Mouse (Mus musculus): ENCODE results near the gene Gjb6. TPM values are rescaled to one million over a fixed set of nuclear protein-coding genes. Genes with fewer than 3 reads are reported as not detected.

Gene Gjb6
- 24.7 and 27.4 TPM in 2 replicates for polyA plus RNA-seq (2016; fragmentation: Nextera tagmentation; extraction: Ambion mirVana)

DNA sequence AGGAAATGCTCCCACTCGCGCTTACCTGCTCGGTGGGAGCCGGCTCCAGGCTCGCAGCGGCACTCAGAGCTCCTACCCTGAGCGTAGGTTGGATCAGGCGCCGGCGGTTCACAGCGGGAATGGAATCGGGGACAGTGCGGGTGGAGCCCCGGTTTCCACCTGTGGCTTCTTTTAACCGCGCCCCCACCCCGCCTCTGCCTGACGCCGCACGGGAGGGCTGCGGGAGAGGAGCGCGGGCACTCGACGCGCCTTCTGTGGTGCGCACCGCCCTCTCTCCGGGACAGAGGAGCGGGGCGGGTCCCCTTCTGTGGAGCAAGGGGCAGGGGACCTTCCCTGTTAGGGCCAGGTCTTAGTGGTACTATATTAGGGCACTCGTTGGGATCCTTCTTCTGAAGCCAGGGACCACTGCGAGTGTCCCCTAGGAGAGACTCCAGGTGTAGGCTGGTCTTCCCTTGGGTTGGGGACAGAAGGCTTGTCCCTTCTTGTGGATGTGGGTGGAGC, at the start of gene Gjb6:
Gjb6 (minus strand) TSS at position 451 of the 501 bp plus-strand sequence.
- Histone ChIP-seq H3K36me3 (no peaks in the 10 kb centered on the region), H3K9ac (replicated peaks) (peak within 1 kb of the TSS; percentile 40), H3K27ac (no peak within 1 kb of the TSS), H3K27me3 (peaks cover 61% of the 10 kb centered on the region), H3K4me2 (peak within 1 kb of the TSS; percentile 79), H3K9me3 (no peaks in the 10 kb centered on the region), H3K4me1 (replicated peaks) (peaks cover 23% of the 10 kb centered on the region), H3K4me3 (replicated peaks) (peak within 1 kb of the TSS; percentile 42)
- no peak for ATAC-seq (ENCODE audit: insufficient number of reproducible peaks, insufficient read depth, low FRiP score, low TSS enrichment, low read depth)
- WGBS = 2% methylated on average over 33 of the region's 33 CpGs

DNA sequence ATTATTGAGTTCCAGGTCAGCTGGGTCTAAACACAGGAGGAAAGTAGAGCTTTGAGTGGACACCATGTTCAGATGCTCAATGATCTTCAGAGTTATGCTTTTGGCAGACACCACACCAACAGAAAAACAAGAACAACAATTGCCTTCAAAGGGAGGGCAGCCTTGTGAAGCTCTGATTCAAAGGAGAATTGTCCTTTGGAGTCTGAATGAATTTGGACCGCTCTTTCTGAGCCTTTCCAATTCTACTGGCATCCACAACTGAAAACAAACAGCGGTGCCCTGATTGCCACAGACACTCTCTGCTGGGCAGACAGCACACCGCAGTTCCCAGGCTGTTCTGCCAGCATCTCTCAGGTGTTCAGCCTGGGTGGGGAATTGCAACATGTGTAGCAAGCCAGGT, 32.1 kb upstream of the Gjb6 start:
- Histone ChIP-seq H3K4me1 (replicated peaks) (peaks cover 17% of the 10 kb centered on the region), H3K9ac (replicated peaks) (no peak overlapping the region), H3K36me3 (no peaks in the 10 kb centered on the region), H3K27me3 (no peaks in the 10 kb centered on the region), H3K4me2 (no peak overlapping the region), H3K9me3 (no peaks in the 10 kb centered on the region), H3K4me3 (replicated peaks) (no peak overlapping the region), H3K27ac (no peak overlapping the region)
- 92% methylated on average over 3 of the region's 3 CpGs for WGBS
- no peak for ATAC-seq (ENCODE audit: insufficient number of reproducible peaks, insufficient read depth, low FRiP score, low TSS enrichment, low read depth)

DNA sequence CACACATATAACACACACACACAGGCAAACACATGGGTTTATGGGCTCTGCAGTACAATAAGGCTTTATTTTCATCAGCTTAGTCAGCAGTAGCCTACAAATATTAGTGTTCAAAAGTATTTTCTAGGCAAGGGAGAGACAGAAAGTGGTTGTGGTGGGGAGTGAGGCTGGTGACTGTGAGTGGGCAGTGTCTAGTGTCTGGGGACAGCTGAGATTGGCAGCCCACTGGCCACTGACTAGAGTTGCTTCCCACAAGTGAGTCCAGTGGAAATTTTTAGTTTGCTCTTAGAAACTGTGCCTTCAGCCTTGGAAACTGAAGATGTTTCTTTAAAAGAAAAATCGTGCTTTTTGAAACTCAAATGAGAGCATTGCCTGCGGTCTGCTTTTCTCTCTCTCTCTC, 28.4 kb upstream of the Gjb6 start:
- WGBS = 80% methylated on average over 2 of the region's 2 CpGs
- Histone ChIP-seq H3K27ac (peak overlapping the region; percentile 64), H3K4me3 (replicated peaks) (no peak overlapping the region), H3K36me3 (no peaks in the 10 kb centered on the region), H3K9ac (replicated peaks) (no peak overlapping the region), H3K4me1 (replicated peaks) (peaks cover 17% of the 10 kb centered on the region), H3K27me3 (no peaks in the 10 kb centered on the region), H3K9me3 (peaks cover 7% of the 10 kb centered on the region; the same call in 1 of the 2 replicates), H3K4me2 (no peak overlapping the region)
- no peak for ATAC-seq (ENCODE audit: insufficient number of reproducible peaks, insufficient read depth, low FRiP score, low TSS enrichment, low read depth)

DNA sequence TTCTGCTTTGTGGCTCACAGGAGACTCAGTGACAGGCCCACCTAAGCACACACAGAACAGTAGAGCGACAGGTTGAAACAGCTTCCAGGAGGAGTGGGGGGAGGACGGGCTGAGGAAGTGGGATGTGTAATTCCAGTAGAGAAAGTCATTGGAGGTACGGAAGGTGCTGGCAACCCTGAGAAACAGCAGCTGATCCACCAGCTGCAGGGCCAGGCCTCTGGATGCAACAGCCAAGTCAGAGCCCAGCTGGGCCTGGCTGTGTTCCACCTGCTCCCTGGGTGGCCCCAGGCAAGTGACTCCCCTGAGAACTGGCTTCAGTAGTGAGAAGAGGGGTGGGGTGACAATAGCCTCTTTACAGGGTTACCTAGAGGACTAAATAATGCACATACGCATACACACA, 27.8 kb upstream of the Gjb6 start:
- Histone ChIP-seq H3K4me2 (no peak overlapping the region), H3K4me3 (replicated peaks) (no peak overlapping the region), H3K27me3 (no peaks in the 10 kb centered on the region), H3K9me3 (peaks cover 7% of the 10 kb centered on the region; the same call in 1 of the 2 replicates), H3K4me1 (replicated peaks) (peaks cover 17% of the 10 kb centered on the region), H3K9ac (replicated peaks) (no peak overlapping the region), H3K27ac (no peak overlapping the region), H3K36me3 (no peaks in the 10 kb centered on the region)
- WGBS = 59% methylated on average over 4 of the region's 4 CpGs
- ATAC-seq (ENCODE audit: insufficient number of reproducible peaks, insufficient read depth, low FRiP score, low TSS enrichment, low read depth) = peak; percentile 68; the same call in 1 of the 2 replicates

DNA sequence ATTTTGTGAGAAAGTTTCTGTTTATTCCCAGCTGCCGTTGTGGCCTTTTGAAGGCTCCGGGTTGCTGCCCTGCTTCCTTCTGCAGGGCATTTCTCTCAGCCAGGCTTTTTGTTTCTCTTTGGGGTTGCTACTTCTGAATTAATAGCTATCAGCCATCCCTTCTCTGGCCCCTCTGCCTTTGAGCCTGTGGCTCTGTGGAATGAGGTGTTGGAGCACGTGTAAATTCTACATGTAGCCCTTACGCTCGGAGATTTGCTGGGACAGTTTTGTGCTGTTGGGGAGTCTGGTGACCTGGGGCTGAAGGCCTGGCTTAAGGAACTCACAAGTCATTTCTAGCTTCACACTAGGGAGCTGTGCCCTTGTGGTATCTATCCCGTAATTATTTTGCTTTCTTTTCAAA, 21.5 kb upstream of the Gjb6 start:
- WGBS = 32% methylated on average over 6 of the region's 6 CpGs

DNA sequence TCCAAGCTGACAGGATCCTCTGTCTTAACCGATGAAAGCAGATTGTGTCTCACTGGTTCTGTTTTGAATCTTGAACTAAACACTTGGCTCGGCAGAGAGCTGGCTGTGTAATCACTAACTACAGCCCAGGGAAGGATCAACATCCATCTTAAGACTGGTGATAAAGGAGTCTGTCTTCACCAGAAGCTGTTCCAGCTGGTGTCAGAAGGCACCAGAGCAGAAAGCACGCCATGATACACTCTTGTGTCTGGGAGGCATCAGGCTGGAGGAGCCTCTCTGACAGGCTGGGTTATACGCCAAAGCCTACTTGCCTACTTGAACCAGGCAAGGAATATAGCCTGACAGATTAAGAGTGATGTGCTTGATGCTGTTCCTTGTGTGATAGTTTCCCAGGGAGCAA, 12.3 kb upstream of the Gjb6 start:
- no peak overlapping the region for H3K9ac ChIP-seq (replicated peaks)

More for the DNA sequence above, 21.5 kb upstream of the Gjb6 start:
- Histone ChIP-seq H3K4me1 (replicated peaks) (peaks cover 16% of the 10 kb centered on the region), H3K4me2 (peak overlapping the region; percentile 20), H3K4me3 (replicated peaks) (no peak overlapping the region), H3K9ac (replicated peaks) (no peak overlapping the region), H3K27me3 (0 out of 2 replicates have a peak, but pooled peaks cover 10% of the 10 kb centered on the region), H3K27ac (peak overlapping the region; percentile 66), H3K36me3 (no peaks in the 10 kb centered on the region), H3K9me3 (peaks cover 7% of the 10 kb centered on the region; the same call in 1 of the 2 replicates)
- ATAC-seq (ENCODE audit: insufficient number of reproducible peaks, insufficient read depth, low FRiP score, low TSS enrichment, low read depth) = no peak

DNA sequence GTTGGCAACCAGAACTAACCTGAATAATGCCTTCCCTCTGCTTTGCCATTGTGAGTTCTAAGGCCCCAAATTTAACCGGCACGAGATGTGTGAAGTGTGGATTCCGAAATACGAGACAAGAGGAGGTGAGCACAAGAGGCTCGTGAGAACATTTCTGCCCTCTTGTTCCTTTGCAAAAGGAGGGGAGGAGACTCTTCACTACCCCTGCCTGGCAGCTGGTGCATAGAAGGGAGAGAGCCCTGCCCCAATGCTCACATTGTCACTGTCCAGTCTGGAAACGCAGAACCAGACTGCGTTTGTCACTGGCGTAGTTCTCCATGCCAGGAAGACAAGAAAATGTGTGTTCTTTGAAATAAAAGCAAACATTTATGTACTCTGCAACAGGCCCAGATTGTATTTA, 1.9 kb upstream of the Gjb6 start:
- Histone ChIP-seq H3K27me3 (peaks cover 61% of the 10 kb centered on the region), H3K4me1 (replicated peaks) (peaks cover 14% of the 10 kb centered on the region), H3K9ac (replicated peaks) (no peak overlapping the region), H3K4me2 (no peak overlapping the region), H3K27ac (no peak overlapping the region), H3K36me3 (no peaks in the 10 kb centered on the region), H3K4me3 (replicated peaks) (no peak overlapping the region), H3K9me3 (no peaks in the 10 kb centered on the region)
- 65% methylated on average over 8 of the region's 8 CpGs for WGBS
- ATAC-seq (ENCODE audit: insufficient number of reproducible peaks, insufficient read depth, low FRiP score, low TSS enrichment, low read depth) = no peak

More for the DNA sequence above, 12.3 kb upstream of the Gjb6 start:
- 35% methylated on average over 4 of the region's 4 CpGs for WGBS
- no peaks in the 10 kb centered on the region for H3K36me3 ChIP-seq
- H3K27me3 ChIP-seq = peaks cover 17% of the 10 kb centered on the region; the same call in 1 of the 2 replicates
- H3K4me1 ChIP-seq (replicated peaks) = no peaks in the 10 kb centered on the region
- ATAC-seq (ENCODE audit: insufficient number of reproducible peaks, insufficient read depth, low FRiP score, low TSS enrichment, low read depth) = no peak
- no peaks in the 10 kb centered on the region for H3K9me3 ChIP-seq
- no peak overlapping the region for H3K4me2 ChIP-seq
- no peak overlapping the region for H3K4me3 ChIP-seq (replicated peaks)
- no peak overlapping the region for H3K27ac ChIP-seq

DNA sequence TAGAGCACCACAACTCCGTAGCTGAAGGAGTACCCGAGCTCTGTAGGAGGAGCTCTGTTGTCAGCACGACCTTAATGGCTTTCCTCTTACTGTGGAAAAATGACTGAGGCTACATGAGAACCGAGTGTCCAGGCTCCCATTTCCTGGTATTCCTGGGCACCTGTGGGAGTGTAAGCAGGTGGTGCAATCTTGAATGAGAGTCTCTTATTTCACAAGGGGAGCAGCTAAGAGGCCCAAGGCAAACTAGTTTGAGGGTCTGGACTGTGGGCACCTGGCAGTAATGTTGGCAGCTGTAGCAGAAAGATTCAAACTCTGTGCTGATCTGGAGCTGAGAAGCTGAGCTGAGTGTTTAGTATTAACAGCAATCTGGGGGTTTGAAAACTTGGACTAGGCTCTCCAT, 6.0 kb downstream of the Gjb6 start:
- WGBS = 52% methylated on average over 4 of the region's 4 CpGs
- ATAC-seq (ENCODE audit: insufficient number of reproducible peaks, insufficient read depth, low FRiP score, low TSS enrichment, low read depth) = no peak
- Histone ChIP-seq H3K4me2 (no peak overlapping the region), H3K27ac (no peak overlapping the region), H3K4me3 (replicated peaks) (no peak overlapping the region), H3K9ac (replicated peaks) (no peak overlapping the region), H3K4me1 (replicated peaks) (peaks cover 18% of the 10 kb centered on the region), H3K27me3 (peaks cover 12% of the 10 kb centered on the region), H3K9me3 (no peaks in the 10 kb centered on the region), H3K36me3 (no peaks in the 10 kb centered on the region)

DNA sequence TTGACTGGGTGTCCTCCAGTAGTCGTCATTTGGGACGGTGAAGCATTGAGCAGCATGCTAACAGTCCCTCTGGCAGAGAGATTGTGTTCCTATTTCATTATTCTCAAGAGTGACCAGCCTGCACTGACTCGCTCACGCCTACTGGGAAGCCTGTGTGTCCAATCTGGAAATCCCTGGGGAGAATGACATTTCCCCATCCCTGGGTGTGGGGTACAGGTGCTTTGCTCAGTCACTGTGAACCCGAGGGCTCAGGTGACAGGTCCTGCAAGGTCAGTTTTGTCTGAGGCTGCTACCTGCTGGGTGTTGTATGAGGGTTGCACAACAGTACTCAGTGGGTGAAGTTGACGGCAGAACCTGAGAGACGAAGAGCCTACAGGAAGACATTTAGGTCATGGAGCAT, 11.1 kb downstream of the Gjb6 start:
- no peak for ATAC-seq (ENCODE audit: insufficient number of reproducible peaks, insufficient read depth, low FRiP score, low TSS enrichment, low read depth)
- H3K9me3 ChIP-seq = no peaks in the 10 kb centered on the region
- H3K27ac ChIP-seq = no peak overlapping the region
- H3K27me3 ChIP-seq = no peaks in the 10 kb centered on the region
- 90% methylated on average over 7 of the region's 7 CpGs for whole genome bisulfite sequencing
- no peaks in the 10 kb centered on the region for H3K36me3 ChIP-seq
- no peak overlapping the region for H3K4me3 ChIP-seq (replicated peaks)
- H3K4me1 ChIP-seq (replicated peaks) = peaks cover 4% of the 10 kb centered on the region
- no peak overlapping the region for H3K9ac ChIP-seq (replicated peaks)
- no peak overlapping the region for H3K4me2 ChIP-seq

DNA sequence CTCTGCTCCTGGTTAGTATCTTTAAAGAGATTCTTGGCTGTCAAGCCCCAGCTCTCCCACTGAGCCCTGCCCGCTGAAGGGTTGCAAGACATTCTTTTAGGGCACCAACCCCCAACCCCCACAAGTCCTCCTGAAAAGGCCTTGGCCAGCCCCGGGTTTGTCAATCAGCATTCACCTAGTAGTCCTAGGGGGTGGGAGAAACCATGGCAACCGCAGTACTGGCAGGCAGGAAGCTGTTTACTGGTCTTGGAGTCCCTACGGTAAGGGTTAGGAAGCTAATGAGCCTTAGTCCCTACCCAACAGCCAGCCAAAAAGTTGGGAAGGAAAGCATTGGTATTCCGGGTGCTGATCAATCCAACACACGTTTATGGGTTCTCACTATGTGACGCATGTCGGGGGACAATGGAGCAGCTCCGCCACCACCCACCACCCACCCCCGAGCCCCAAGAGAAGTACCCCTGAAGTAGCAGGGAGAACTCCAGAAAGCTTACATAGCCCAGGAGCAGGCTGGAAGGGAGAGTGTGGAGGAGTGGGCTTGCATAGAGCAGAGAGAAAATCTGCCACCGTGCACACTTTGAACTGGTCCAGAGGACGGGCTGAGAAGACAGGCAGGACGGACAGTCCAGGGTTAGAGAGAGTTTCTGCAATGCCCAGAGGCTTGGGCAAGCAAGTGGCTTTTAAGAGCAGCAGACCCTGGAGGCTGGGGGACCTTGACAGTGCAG, 17.4 kb downstream of the Gjb6 start, which contains the start of gene Gm4491:
Gm4491 (minus strand) TSS at position 61 of the 722 bp plus-strand sequence.
- Histone ChIP-seq H3K27me3 (no peaks in the 10 kb centered on the region), H3K27ac (peak within 1 kb of the TSS; percentile 72), H3K4me2 (peak within 1 kb of the TSS; percentile 39), H3K4me1 (replicated peaks) (peaks cover 25% of the 10 kb centered on the region), H3K9ac (replicated peaks) (no peak within 1 kb of the TSS), H3K4me3 (replicated peaks) (no peak within 1 kb of the TSS), H3K36me3 (no peaks in the 10 kb centered on the region), H3K9me3 (no peaks in the 10 kb centered on the region)
- WGBS = 15% methylated on average over 13 of the region's 13 CpGs
- ATAC-seq (ENCODE audit: insufficient number of reproducible peaks, insufficient read depth, low FRiP score, low TSS enrichment, low read depth) = peak; percentile 83

DNA sequence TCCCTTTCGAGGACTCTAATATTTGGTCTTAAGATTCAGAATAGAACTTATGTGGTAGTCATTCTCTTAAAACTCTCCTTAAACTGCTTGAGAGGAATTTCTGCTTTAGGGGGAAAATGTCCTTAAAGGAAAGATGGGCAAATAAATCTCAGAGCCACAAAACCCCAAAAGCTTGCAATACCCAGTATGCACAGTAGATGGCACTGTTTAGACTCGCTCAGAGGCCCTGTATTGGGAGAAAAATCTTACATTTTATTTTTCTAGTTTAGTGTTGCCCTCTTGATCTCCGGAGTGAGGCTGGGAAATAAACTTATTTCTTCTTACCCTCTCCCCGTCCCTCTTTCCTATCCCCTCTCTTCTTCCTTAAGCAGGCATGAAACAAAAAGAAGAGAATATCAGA, 24.2 kb downstream of the Gjb6 start:
- H3K36me3 ChIP-seq = no peaks in the 10 kb centered on the region
- no peak overlapping the region for H3K9ac ChIP-seq (replicated peaks)
- H3K27ac ChIP-seq = no peak overlapping the region
- WGBS = 9% methylated on average over 4 of the region's 4 CpGs
- no peak overlapping the region for H3K4me3 ChIP-seq (replicated peaks)
- H3K4me2 ChIP-seq = no peak overlapping the region
- no peak for ATAC-seq (ENCODE audit: insufficient number of reproducible peaks, insufficient read depth, low FRiP score, low TSS enrichment, low read depth)
- peaks cover 48% of the 10 kb centered on the region for H3K27me3 ChIP-seq
- H3K4me1 ChIP-seq (replicated peaks) = peaks cover 19% of the 10 kb centered on the region
- no peaks in the 10 kb centered on the region for H3K9me3 ChIP-seq
